Mouse (Mus musculus): ENCODE results near the gene Mpped2.

- TF ChIP-seq CTCF (conservative IDR thresholded peaks at IDR 0.05; ENCODE audit: low read length) (no peak), NANOG (IDR thresholded peaks at IDR 0.05; ENCODE audit: borderline replicate concordance, low read length) (no peak)
Measured at GRCm38 (mm10) chr2:106747342-106747741, 54.3 kb downstream of the Mpped2 start.
